Mouse (Mus musculus) cerebellum, adult 18-20 months (tissue): Measurements from ENCODE around the gene Olfr610.
"Not testable (repeated sequence)": the region's sequence is repeated elsewhere in the genome, so short reads cannot be mapped to it uniquely, and the experiment has no call there.

Source experiments
- DNase-seq, 2 experiments: peaks; one replicate each; pipeline ENCODE4 v3.0.0; 2021

Gene Olfr610

GRCm38 (mm10) chr7:103512022-103512421, at the start of gene Olfr610:
Olfr610 (minus strand) TSS chr7:103512122.
- DNase-seq = no peak

GRCm38 (mm10) chr7:103555779-103556178, 43.9 kb upstream of the Olfr610 start, which contains the start of gene Olfr615:
Olfr615 (plus strand) TSS chr7:103556079.
- DNase-seq = no peak

GRCm38 (mm10) chr7:103547774-103548173, 35.9 kb upstream of the Olfr610 start, which contains the start of gene Olfr613:
Olfr613 (plus strand) TSS chr7:103548074.
- no peak for DNase-seq

- DNase-seq = not testable (repeated sequence)
Measured at GRCm38 (mm10) chr7:103542617-103543016, 30.7 kb upstream of the Olfr610 start, which contains the start of gene Olfr612. Olfr612 (minus strand) TSS chr7:103542717.

- DNase-seq = not testable (repeated sequence)
Measured at GRCm38 (mm10) chr7:103520746-103521145, 8.8 kb upstream of the Olfr610 start, which contains the start of gene Olfr611. Olfr611 (minus strand) TSS chr7:103520846.

GRCm38 (mm10) chr7:103497962-103498361, 14.0 kb downstream of the Olfr610 start, which contains the start of gene Olfr609:
Olfr609 (minus strand) TSS chr7:103498062.
- no peak for DNase-seq

- DNase-seq = not testable (repeated sequence)
Measured at GRCm38 (mm10) chr7:103477106-103477505, 34.8 kb downstream of the Olfr610 start.

GRCm38 (mm10) chr7:103469577-103469976, 42.3 kb downstream of the Olfr610 start, which contains the start of gene Olfr608:
Olfr608 (plus strand) TSS chr7:103469877.
- no peak for DNase-seq

- no peak for DNase-seq
Measured at GRCm38 (mm10) chr7:103460590-103460989, 51.3 kb downstream of the Olfr610 start.
